Mouse (Mus musculus) bone marrow, adult 2 months (tissue): ENCODE results near the gene Pdk2. TPM values are rescaled to one million over a fixed set of nuclear protein-coding genes. Genes with fewer than 3 reads are reported as not detected.
A peak's percentile ranks its signal among the peaks of the same experiment; 100 is the strongest.

Experiments
- H3K27ac ChIP-seq: fragments of 200-500 bp; 2 replicates; pipeline ENCODE4 v1.5.1; 2012; ENCODE audit warnings: low read depth, mild to moderate bottlenecking, control low read depth, inconsistent platforms, low read length; ENCODE audit not compliant: control insufficient read depth, poor library complexity, insufficient read depth
- H3K4me1 ChIP-seq: fragments of 200-500 bp; 2 replicates; pipeline ENCODE4 v1.6.1; 2011; ENCODE audit warnings: low read length; ENCODE audit not compliant: control insufficient read depth, insufficient read depth
- H3K4me3 ChIP-seq: fragments of 200-500 bp; replicated peaks from 2 replicates; pipeline ENCODE3; 2011; ENCODE audit warnings: mild to moderate bottlenecking, low read depth, low read length, control low read depth; ENCODE audit not compliant: control insufficient read depth
- CTCF ChIP-seq: fragments of 200-500 bp; IDR thresholded peaks from 2 replicates; pipeline ENCODE4 v1.5.1; 2011; ENCODE audit warnings: low read length, control low read depth; ENCODE audit not compliant: control insufficient read depth, insufficient read depth
- POLR2A ChIP-seq: fragments of 200-500 bp; IDR thresholded peaks from 2 replicates; pipeline ENCODE4 v1.6.1; 2011; ENCODE audit warnings: low read depth, mild to moderate bottlenecking, control low read depth, low read length, borderline replicate concordance; ENCODE audit not compliant: control insufficient read depth
- WGBS: fragments of 180-500 bp; shearing (Covaris S2); methylation state at CpG from one replicate; pipeline ENCODE4 v1.1.7; 2018; 5-methylcytosine and 5-hydroxymethylcytosine counted together
- polyA plus RNA-seq: library from polyadenylated mRNA; stranded (reverse); fragments of >200 nt; gene quantifications from 2 replicates; pipeline ENCODE4 v1.2.4, GENCODE M21; 2011; ENCODE audit warnings: low replicate concordance; ENCODE audit not compliant: missing spikeins, insufficient read depth, insufficient read length

The Pdk2 gene
- polyA plus RNA-seq, 1 experiment = 8.1 TPM

- no peak overlapping the region for H3K4me3 ChIP-seq
- H3K4me1 ChIP-seq = no peaks in the 10 kb centered on the region
- TF ChIP-seq CTCF (no peak), POLR2A (no peak)
- no peak overlapping the region for H3K27ac ChIP-seq
- WGBS = 43% methylated on average over 7 of the region's 7 CpGs
Measured at GRCm38 (mm10) chr11:95082896-95083295, 41.7 kb upstream of the Pdk2 start.

- no peak for TF ChIP-seq CTCF
- no peak overlapping the region for H3K4me3 ChIP-seq
- WGBS = 85% methylated on average over 6 of the region's 6 CpGs
Measured at GRCm38 (mm10) chr11:95080783-95081182, 39.6 kb upstream of the Pdk2 start.

GRCm38 (mm10) chr11:95079256-95079875 is 38.2 kb upstream of the Pdk2 start:
- Histone ChIP-seq H3K4me3 (no peak overlapping the region), H3K27ac (no peak overlapping the region), H3K4me1 (no peaks in the 10 kb centered on the region)
- 64% methylated on average over 6 of the region's 6 CpGs for WGBS
- TF ChIP-seq CTCF = no peak
- no peak for TF ChIP-seq POLR2A

More at GRCm38 (mm10) chr11:95080783-95081182, 39.6 kb upstream of the Pdk2 start:
- no peak overlapping the region for H3K27ac ChIP-seq
- no peaks in the 10 kb centered on the region for H3K4me1 ChIP-seq

- WGBS = 14% methylated on average over 7 of the region's 7 CpGs
- Histone ChIP-seq H3K4me1 (no peaks in the 10 kb centered on the region), H3K27ac (no peak overlapping the region), H3K4me3 (no peak overlapping the region)
- no peak for TF ChIP-seq CTCF
- TF ChIP-seq POLR2A = no peak
Measured at GRCm38 (mm10) chr11:95077956-95078355, 36.8 kb upstream of the Pdk2 start.

- WGBS = 1% methylated on average over 51 of the region's 51 CpGs
- no peaks in the 10 kb centered on the region for H3K4me1 ChIP-seq
- peak within 1 kb of the TSS; percentile 43 for H3K4me3 ChIP-seq
- no peak; the same call in 1 of the 2 replicates for TF ChIP-seq POLR2A
- TF ChIP-seq CTCF = no peak
- H3K27ac ChIP-seq = no peak within 1 kb of the TSS
Measured at GRCm38 (mm10) chr11:95076536-95077111, 35.5 kb upstream of the Pdk2 start, which contains the start of gene Itga3. Gene Itga3 (minus strand): TSS chr11:95076801.

GRCm38 (mm10) chr11:95076041-95076535 is 34.9 kb upstream of the Pdk2 start:
- TF ChIP-seq POLR2A = no peak
- 0 out of 2 replicates have a peak, but pooled peaks have one; percentile 18 for TF ChIP-seq CTCF
- WGBS = 2% methylated on average over 42 of the region's 42 CpGs
- Histone ChIP-seq H3K27ac (no peak overlapping the region), H3K4me1 (no peaks in the 10 kb centered on the region), H3K4me3 (peak overlapping the region; percentile 43)

GRCm38 (mm10) chr11:95075197-95076040 is 34.3 kb upstream of the Pdk2 start:
- no peak overlapping the region for H3K27ac ChIP-seq
- H3K4me1 ChIP-seq = no peaks in the 10 kb centered on the region
- whole genome bisulfite sequencing = 12% methylated on average over 19 of the region's 19 CpGs
- TF ChIP-seq CTCF (no peak), POLR2A (no peak)
- no peak overlapping the region for H3K4me3 ChIP-seq

- WGBS = 67% methylated on average over 4 of the region's 4 CpGs
- no peak overlapping the region for H3K4me3 ChIP-seq
- H3K27ac ChIP-seq = no peak overlapping the region
- no peaks in the 10 kb centered on the region for H3K4me1 ChIP-seq
- TF ChIP-seq CTCF (no peak), POLR2A (no peak)
Measured at GRCm38 (mm10) chr11:95074694-95075093, 33.5 kb upstream of the Pdk2 start.
